Mouse (Mus musculus) retina, postnatal 1 day (tissue): ENCODE data around the gene Olfr806.

Experiments
- DNase-seq: peaks from one replicate; pipeline ENCODE4 v3.0.0-alpha.2; 2012

Olfr806 gene

DNA sequence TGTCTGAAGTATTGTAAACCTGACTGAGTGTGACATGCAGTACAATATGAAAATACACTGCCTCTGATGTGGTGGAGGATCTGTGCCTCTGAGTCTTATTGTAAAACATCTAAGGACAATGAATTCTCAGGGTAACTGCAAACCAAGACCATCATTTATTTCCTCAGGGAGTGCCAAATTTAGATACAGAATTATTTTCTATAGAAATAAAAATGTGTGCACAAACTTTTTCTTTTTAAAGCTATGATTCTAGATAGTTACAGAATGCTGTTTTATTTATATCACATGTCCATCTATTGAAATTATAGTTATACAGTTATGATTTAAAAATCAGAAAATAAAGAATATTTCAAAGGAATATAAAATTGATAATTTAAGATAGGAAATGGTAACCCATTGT is at the start of gene Olfr806:
Gene Olfr806, minus strand, starts transcription at position 101 of the 400 bp plus-strand sequence.
- no peak for DNase-seq

DNA sequence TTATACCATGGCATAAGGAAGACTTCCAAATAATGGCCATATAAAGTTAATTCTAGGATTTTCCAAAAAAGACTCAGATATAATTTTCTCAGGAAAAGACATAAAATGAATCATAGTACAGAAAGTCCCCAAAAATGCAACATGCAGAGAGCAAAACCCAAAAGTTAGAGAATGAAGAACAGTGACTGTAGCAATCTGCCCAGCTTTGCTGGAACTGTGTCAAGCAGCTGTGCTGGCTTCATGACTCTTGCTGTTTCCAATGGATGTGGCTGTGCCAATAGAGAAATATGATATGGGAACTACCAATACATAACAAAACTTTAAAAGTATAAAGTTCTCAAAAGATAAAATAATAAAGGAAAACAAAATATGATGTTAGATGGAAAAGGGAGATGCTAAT is 36.4 kb upstream of the Olfr806 start:
- no peak for DNase-seq

GRCm38 (mm10) chr10:129774338-129774737 is 32.6 kb upstream of the Olfr806 start, which contains the start of gene Olfr809:
Olfr809 (plus strand) TSS chr10:129774638.
- no peak for DNase-seq

DNA sequence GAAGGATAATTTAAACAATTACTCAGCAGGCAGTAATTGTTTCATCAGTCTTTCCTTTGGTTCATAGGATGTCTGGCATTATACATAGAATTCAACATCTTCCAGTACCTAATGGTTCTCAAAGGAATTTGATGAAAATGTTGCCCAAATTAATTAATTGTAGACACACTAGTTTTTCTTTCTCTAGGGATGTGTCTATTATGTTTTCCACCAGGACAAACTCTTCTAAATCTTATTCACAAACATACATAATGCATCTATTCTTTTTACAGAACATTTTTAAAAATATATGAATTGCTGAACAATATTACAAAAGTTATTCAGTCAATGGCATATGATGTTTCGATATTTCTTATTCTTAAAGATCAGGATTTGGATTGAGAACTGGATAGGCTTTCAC is 23.5 kb upstream of the Olfr806 start, which contains the start of gene Olfr808:
Gene Olfr808, plus strand, starts transcription at position 301 of the 400 bp plus-strand sequence.
- no peak for DNase-seq

GRCm38 (mm10) chr10:129757693-129758092 is 16.0 kb upstream of the Olfr806 start, which contains the start of gene Olfr807:
Olfr807 (minus strand) TSS chr10:129757793.
- DNase-seq: no peak

DNA sequence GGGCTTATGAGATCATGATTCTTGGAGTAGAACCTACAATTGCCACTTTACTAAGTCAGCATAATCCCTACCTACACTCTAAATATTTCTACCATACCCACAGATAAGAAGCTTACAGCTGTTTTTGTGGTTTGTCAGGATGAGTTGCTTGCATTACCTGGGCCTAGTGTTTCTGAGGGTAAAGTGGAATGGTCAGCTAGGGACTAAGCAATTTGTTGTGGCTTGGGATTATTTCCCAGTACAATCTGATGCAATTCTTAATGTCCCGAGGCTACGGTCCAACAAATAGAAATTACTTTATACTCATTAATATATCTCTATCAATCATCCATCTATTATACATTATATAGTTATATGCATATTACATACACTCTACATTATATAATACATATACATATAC is 12.4 kb downstream of the Olfr806 start, which contains the start of gene Olfr805:
Gene Olfr805, minus strand, starts transcription at position 101 of the 400 bp plus-strand sequence.
- DNase-seq: no peak

GRCm38 (mm10) chr10:129702910-129703309 is 38.8 kb downstream of the Olfr806 start, which contains the start of gene Olfr804:
Olfr804 (plus strand) TSS chr10:129703210.
- DNase-seq: no peak

GRCm38 (mm10) chr10:129694186-129694585 is 47.5 kb downstream of the Olfr806 start, which contains the start of gene Olfr803:
Olfr803 (minus strand) TSS chr10:129694286.
- no peak for DNase-seq

GRCm38 (mm10) chr10:129688069-129688468 is 53.7 kb downstream of the Olfr806 start, which contains the start of gene Olfr802:
Olfr802 (minus strand) TSS chr10:129688169.
- DNase-seq: no peak
